Mouse (Mus musculus) layer of hippocampus, postnatal 25 days (tissue): ENCODE measurements at regions not wholly inside any gene's neighbourhood (a gene's known extent, or its start where the extent isn't known, plus 50 kb on each side); places are given as distances from the start of the nearest gene placed in this dataset.

ENCODE experiments used
- DNase-seq, 2 experiments: peaks; one replicate each; pipeline ENCODE4 v3.0.0; 2022; ENCODE audit warnings: mixed read lengths in 2 of 2, low spot score in 1 of 2; ENCODE audit errors: extremely low spot score in 1 of 2

DNA sequence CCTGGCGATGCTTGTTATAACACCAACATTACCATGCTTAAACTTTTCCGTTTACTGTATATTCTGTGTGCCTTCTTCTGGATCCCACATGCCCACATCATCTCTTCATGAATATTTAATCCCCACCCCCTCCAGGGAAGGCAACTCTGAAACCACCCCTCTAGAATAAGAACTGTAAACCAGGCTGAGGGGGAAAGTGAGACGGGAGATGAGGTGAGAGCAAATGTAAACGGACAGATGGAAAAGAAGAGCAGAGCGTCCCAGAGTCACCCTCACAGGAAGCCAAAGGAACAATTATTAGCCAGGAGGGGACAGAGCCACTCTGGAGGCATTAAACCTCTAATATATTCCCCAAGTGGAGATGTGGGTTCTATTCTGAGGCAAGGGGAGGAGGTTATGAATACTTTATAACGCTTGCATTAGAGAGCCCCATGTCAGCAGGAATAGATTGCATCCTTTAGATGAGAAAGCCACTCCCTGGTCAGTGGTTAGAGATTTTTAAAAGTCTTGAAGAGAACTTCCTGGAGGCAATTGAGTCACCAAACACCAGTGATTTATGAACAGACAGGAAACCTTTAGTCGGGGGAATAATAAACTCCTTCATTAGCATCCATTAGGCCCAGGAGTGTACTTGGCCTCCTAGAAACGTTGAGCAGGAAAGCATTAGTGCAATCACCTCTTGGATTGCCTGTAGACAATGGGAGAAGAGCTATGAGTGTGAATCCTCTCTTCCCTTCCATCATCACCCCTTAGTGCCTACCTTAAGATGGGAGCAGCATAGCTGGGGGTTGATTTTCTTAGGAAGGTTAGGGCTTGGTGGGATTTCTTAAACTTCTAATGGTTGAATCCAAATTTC is 220.1 kb downstream of the Elavl2 start:
- no peak for DNase-seq

GRCm38 (mm10) chr4:91164280-91165121 is 236.1 kb downstream of the Elavl2 start:
- no peak for DNase-seq

DNA sequence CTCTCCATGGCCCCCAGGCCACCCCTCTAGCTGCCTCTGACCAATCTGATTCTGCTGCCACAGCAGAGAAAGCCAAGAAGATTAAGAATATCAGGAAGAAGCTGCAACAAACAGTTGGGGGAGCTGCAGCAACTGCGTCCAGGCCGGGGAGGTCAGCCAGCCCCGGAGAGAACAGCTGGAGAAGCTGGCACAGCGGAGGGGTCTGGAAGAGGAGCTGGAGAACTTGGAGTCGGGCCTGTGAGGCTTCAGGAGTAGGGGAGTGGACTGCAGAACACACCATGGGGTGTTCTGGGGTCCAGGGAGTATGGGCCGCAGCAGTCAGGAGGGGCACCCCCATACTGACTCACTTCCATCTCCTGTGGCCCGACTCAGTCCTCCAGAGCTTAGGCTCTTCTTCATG is 243.5 kb downstream of the Elavl2 start:
- DNase-seq: no peak

DNA sequence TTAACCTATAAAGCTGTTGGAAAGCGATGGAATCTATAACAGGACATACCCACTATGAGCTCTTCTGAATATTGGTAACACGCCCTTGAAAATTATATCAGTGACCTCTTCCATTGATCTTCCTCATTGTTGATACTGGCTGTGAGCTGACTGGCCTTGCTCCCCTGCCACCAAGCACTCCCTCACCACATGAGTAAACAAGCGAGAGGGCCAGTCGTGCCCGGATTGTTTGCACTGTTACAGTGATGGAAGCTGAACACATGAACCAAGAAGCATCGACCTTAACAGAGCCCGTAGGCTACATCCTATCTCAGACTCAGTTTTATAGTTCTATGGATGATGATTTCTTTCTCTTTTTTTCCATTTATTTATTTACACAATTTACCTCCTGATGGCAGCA is 255.9 kb downstream of the Elavl2 start:
- no peak for DNase-seq

DNA sequence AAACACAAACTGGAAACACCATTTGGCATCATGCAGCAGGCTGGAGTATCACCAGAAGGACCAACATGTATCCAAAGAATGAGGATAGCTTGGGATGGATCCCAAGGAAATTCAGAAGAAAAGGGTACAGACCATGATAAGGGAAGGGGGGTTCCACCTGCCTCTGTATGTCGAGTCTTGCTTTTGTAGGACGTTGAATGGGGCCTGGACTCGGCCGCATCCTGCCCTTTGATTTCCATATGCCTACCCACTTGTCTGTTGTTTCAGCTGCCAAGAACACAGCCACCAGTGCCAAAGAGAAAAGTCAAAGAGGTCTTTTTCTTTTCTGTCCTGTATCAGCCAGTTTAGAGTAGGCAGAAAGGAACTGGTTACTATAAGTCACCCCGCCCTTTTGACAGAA is 256.7 kb downstream of the Elavl2 start:
- no peak for DNase-seq

GRCm38 (mm10) chr4:91135327-91135726 is 265.3 kb downstream of the Elavl2 start:
- DNase-seq: no peak

DNA sequence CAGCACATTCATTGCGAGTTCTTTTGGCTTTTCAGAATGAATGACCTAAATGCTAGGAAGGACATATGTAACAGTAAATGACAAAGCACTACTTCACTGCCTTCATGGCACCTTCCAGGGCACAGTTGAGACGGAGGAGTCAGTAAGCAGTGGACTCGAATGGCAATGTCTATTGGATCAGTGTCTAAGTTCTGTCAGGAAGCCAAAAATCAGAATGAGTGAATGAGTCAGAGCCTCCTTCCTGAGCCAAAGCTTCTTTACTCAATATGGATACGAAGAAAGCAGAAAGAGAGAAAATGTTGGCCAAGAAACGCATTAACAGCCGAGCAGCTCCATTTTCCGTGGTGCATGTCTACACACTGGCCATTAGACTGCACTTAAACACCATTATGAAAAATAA is 268.3 kb downstream of the Elavl2 start:
- DNase-seq: no peak

GRCm38 (mm10) chr4:91120277-91120676 is 280.3 kb downstream of the Elavl2 start:
- no peak for DNase-seq

DNA sequence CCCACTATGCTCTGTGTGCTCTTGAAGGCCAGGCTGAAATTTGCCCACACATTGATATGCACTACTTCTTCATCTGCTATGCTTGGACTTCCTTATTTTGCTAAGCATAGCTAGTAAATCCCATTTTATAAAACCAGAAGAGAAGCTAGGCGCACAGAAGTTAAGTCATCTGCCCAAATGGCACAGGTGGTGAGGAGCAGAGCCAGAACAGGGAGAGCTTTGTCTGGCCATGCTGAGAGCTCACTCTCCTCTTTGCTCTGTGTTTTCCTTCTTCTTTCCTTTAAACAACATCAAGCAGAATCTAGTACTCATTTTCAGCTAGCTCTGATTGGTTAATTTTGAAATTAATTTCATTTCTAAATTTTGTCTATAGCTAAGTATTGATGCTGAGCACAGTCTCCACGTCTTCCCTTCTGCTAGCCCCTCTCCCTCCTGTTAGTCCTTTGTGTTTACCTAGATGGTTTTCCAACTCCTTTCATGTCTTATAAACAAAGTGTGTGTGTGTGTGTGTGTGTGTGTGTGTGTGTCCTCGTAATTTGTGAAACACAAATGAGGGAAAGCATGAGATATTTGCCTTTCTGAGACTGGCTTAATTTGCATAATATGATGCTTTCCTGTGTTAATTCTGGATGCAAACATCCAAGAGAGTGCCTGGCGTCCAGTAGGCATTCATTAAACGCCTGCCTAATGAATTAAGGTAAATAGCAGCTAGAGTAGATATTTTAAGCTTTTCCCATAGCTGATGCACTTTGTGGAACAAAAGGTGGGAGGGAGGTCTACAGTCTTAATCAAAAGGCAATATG is 283.6 kb downstream of the Elavl2 start:
- DNase-seq: no peak

DNA sequence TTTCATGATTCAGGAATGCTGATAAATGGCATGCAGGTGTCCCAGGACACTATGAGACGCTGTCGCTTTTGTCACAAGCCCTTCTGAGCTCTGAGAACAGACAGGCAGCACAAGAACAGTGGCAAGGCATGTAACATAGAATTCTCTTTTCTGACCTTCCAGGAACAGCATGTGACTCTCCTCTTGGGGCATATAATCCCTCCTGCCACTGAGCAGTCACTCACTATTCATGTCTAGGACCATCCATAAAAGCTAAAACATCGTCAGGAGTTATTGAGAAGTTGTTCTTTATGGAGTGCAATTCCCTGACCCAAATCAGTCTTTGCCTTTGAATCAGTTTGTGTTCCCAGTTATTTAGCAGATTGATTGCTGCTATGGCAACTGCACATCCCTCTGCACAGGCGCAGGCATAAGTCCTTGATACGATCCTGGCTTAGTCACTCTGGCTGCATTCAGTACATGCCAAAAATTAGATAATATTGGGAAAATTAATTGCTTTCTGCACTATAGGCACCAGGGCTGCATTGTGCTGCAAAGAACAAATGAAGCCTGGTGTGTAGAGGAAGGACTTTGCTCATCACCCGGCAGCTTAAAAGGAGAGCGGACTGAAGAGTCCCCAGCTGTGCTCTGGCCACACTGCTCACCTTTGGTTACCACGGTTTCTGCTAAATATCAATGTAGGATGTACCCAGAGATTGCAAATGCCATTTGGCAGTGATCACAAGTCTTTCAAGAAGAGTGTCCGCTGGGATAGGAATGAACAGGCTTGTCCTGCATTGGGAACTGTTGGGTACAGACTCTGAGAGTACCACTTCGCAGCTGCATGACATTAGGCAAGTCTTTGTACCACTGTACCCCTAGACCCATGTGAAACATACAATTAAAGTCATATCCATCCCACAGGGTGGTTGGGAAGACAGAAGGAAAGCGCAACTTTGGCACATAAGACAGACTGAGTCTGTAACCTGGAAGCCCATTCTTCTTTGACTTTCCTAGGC is 288.6 kb downstream of the Elavl2 start:
- DNase-seq: peak; percentile 15 to 26

- DNase-seq: no peak
Measured at GRCm38 (mm10) chr4:91096086-91096485, 304.5 kb downstream of the Elavl2 start.

GRCm38 (mm10) chr4:91094382-91094781 is 306.2 kb downstream of the Elavl2 start:
- DNase-seq: no peak

- DNase-seq: no peak
Measured at GRCm38 (mm10) chr4:91093885-91094284, 306.7 kb downstream of the Elavl2 start.

DNA sequence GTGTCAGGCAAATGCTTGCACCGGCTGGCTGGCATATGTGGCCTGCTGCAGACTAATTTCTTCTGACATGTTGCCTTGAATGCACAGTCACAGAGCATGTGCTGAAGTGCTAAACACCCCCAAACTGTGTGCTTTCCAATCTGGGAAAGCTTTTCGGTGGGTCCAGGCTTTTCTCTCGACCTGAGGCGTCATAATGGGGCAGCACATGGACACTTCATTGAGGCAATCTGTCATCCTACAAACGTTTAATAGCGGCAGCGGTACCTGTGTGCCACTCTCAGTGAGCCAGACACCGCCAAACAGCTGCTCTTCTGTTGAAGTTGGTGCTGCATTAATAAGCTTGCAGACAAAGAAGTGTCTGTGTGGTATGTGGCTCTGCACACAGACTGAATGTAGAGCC is 308.3 kb downstream of the Elavl2 start:
- DNase-seq: peak in 1 of 2 experiments; percentile 6

DNA sequence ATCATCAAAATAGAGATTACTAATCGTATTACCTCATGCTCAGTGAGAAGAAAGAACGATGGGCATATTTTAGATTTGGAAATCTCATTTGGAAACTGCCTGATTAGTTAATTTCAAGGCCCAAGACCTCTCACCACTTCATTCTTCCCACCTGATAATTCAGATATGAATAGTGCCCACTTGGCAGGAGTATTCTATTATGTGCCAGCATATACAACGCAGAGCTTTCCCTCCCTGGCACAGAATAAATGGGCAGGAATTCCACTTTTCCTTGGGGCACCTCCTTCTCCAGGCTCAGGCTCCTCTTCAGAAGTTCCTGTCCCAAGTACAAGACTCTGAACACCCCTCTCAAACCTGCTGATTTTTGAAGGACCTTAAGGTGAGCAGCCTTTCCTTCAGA is 308.7 kb downstream of the Elavl2 start:
- DNase-seq: no peak

DNA sequence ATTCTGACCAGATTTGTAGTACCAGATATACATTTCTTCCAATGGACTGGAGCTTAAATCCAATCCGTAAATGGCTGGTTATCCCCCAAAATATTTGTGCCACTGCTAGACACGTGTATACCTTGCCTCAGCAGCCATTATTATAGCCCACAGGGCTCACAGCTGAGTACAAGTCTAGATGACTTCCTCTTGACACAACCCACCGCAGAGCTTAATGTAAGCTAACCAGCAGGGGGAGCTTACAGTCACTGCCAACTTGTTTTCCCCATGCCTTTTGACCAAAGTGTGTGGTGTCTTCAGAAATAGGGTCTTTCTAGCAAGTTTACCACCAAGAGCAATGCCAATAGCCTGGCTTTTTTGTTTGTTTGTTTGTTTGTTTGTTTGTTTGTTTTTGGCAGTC is 316.6 kb downstream of the Elavl2 start:
- no peak for DNase-seq

- no peak for DNase-seq
Measured at GRCm38 (mm10) chr4:91081447-91081846, 319.1 kb downstream of the Elavl2 start.

- no peak for DNase-seq
Measured at GRCm38 (mm10) chr4:91080620-91081441, 319.8 kb downstream of the Elavl2 start.

DNA sequence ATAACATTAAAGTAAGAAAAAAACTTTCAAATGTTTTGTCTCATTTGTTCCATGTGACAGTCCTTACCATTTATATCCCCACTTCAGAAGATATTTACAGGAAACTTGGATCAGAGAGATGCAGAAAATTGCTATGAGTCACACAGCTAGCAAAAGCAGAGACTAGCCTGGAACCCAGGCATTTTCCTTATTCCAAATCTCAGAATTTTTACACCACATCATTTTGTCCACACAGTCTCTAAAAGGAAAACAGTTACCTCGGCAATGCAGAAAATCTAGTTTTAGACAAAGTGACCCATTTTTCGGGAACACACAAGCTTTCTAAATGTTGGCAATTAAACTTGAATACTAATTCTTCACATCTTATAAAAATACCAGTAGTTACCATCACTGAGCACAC is 329.3 kb downstream of the Elavl2 start:
- DNase-seq: no peak
